Mouse (Mus musculus): ENCODE data around the gene Rcor1. TPM values are rescaled to one million over a fixed set of nuclear protein-coding genes. Genes with fewer than 3 reads are reported as not detected.
"Not testable (repeated sequence)": the region's sequence is repeated elsewhere in the genome, so short reads cannot be mapped to it uniquely, and the experiment has no call there.

Gene Rcor1
- total RNA-seq, 1 experiment from 2014 or later: 12.4 TPM

DNA sequence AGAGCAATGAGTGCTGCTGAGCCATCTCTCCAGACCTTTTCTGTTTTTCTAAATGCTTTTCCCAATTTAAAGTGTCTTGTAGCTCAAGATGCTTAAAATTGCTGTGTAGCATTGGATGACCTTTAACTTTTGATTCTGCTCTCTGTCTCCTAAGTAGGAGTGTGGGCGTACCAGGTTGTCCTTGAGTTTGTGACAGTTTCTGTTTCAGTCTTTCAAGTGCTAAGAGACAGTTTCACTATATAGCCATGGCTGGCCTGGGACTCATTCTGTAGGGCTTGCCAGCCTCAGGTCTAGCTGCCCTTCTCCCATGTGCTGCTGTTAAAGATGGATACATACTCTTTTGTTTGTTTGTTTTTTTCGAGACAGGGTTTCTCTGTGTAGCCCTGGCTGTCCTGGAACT, 9.1 kb downstream of the Rcor1 start:
- no peak for ATAC-seq (replicated peaks; ENCODE audit: insufficient number of reproducible peaks, low FRiP score, low TSS enrichment, poor library complexity, severe bottlenecking)

DNA sequence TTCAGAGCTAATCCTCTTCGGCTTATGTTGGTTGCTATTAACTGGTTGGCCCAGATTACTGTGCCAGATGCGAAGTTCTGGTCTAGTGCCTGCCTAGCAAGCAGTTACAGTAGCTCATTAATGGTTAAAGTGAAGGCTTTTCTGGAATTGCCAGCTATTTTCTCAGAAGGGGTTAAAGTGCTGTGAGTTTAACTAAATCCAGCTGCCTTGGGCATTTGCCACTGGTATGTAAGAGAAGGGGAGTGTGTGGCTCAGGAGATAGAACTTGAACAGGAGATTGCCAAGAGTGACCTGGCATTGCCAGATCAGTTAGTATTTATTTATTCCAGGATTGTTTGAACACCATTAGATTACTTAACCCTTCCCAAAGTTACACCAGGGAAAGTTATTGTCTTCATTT, 11.1 kb downstream of the Rcor1 start:
- no peak for ATAC-seq (replicated peaks; ENCODE audit: insufficient number of reproducible peaks, low FRiP score, low TSS enrichment, poor library complexity, severe bottlenecking)

GRCm38 (mm10) chr12:111063361-111063760, 24.2 kb downstream of the Rcor1 start:
- no peak for ATAC-seq (replicated peaks; ENCODE audit: insufficient number of reproducible peaks, low FRiP score, low TSS enrichment, poor library complexity, severe bottlenecking)

DNA sequence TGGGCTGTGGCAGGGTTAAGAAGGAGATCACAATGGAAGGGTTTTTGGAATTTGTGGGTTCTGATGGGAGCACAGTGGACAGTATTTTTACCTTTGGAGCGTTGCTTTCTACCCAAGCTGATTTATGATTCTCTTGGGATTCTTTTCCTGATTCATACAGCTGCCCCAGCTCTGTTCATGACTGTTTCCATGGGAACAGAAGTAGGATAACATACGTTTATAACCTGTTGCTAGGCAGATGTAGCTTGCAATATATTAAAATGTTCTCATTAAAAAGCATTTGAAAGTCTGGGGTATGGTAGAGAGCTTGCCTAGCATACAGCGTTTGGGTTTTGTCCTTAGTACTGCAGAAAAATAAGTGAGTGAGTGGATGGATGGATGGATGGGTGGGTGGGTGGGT, 25.1 kb downstream of the Rcor1 start:
- ATAC-seq (replicated peaks; ENCODE audit: insufficient number of reproducible peaks, low FRiP score, low TSS enrichment, poor library complexity, severe bottlenecking): no peak

- no peak for ATAC-seq (replicated peaks; ENCODE audit: insufficient number of reproducible peaks, low FRiP score, low TSS enrichment, poor library complexity, severe bottlenecking)
Measured at GRCm38 (mm10) chr12:111065330-111065729, 26.2 kb downstream of the Rcor1 start.

GRCm38 (mm10) chr12:111067816-111068215, 28.7 kb downstream of the Rcor1 start:
- no peak for ATAC-seq (replicated peaks; ENCODE audit: insufficient number of reproducible peaks, low FRiP score, low TSS enrichment, poor library complexity, severe bottlenecking)

- not testable (repeated sequence) for ATAC-seq (replicated peaks; ENCODE audit: insufficient number of reproducible peaks, low FRiP score, low TSS enrichment, poor library complexity, severe bottlenecking)
Measured at GRCm38 (mm10) chr12:111069299-111069698, 30.1 kb downstream of the Rcor1 start.

- ATAC-seq (replicated peaks; ENCODE audit: insufficient number of reproducible peaks, low FRiP score, low TSS enrichment, poor library complexity, severe bottlenecking): no peak
Measured at GRCm38 (mm10) chr12:111071009-111071408, 31.9 kb downstream of the Rcor1 start.

DNA sequence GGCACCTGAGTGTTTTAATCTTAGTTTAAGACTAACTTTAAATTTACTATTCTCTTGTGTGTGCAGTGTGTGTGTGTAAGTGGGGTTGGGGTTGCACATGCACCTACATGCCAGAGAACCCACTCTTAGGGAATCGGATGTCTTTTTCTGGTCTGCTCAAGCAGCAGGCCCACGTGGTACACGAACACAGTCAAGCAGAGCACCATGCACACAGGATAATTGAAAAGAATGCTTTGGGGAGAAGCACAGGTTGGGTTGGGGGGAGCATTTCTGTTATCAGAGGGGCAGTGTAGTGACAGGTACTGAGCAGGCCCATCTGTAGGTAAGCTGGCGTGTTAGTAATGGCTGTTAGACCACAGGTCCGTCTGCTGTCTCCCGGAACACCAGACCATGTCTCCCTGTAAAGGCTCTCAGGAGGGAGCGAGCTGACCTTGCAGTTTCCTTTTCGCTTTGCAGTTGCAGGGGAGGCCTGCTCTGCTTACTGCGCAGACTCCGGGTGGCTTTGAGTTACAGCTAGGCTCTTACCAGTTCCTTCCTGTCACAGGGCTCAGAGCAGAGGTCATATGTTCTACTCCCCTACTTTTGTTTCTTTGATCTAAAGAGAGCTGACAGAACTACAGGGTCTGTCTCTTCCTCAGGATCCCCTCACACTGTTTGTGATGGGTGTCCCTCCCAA, 32.5 kb downstream of the Rcor1 start:
- peak; percentile 84 for ATAC-seq (replicated peaks; ENCODE audit: insufficient number of reproducible peaks, low FRiP score, low TSS enrichment, poor library complexity, severe bottlenecking)

DNA sequence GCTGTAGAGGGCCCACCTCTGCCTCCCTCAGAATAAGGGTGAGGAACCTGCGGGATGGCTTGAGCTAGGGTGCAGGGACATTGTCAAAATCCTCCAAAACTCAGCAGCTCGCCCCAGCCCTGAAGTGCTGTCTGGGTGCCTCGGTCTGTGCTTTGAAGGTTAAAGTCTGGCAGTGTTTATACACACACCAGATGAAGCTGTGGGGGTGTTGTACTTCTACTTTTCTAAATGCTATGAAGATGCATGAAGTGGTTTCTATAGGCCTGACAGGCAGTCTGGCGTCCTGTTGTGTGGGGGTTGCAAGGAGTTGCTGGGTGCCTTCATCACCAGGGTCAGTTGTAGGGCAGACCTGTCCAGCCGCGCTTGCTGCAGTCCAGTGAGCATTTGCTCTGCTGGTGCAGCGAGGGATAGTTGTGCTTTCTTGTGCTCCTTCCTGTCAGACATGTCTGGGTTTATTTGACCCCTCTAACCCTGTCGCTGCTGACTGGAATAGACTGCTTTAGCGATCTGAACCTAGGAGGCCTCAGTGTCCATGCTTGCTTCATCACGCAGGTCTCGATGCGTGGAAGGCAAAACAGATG, 37.3 kb downstream of the Rcor1 start:
- ATAC-seq (replicated peaks; ENCODE audit: insufficient number of reproducible peaks, low FRiP score, low TSS enrichment, poor library complexity, severe bottlenecking): no peak

DNA sequence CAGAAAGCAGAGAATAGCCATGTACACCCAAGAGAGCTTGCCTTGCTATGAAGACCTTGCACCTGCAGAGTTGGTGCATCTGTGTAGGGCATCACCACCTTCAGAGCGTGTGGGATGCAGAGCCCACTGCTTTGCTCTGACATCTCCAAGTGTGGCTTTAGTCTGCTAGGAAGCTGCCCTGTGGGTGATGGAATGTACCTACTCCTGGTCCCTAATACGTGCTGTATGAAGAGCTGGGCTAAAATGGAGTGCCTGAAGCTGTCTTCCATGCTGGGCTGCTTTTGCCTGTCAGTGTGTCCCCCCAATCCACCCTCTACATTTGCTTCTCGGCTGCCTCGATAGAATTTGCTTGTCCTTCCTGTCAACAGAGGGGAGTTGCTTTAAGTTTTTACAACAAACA, 46.4 kb downstream of the Rcor1 start:
- no peak for ATAC-seq (replicated peaks; ENCODE audit: insufficient number of reproducible peaks, low FRiP score, low TSS enrichment, poor library complexity, severe bottlenecking)

- ATAC-seq (replicated peaks; ENCODE audit: insufficient number of reproducible peaks, low FRiP score, low TSS enrichment, poor library complexity, severe bottlenecking): no peak
Measured at GRCm38 (mm10) chr12:111087066-111087465, 47.9 kb downstream of the Rcor1 start.

DNA sequence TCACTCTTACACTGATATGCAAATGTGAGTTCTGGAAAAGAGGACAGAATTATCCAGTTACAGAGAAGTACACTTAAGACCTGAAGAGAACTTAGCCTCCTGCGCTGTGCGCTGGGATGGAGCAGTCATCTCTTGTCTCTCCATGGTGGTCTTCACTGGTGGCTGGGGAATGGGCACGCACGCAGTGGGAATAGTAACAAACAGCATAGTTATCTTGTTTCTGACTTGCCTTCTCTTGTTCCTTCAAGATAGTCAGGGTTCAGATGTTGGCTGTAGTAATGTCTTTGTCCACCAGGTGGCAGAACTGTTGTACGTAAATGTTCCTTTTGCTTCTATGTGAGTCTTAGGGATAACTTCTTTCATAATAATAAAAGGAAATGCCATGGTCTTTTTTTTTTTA, 49.0 kb downstream of the Rcor1 start:
- peak; percentile 73; the same call in 1 of the 2 replicates for ATAC-seq (replicated peaks; ENCODE audit: insufficient number of reproducible peaks, low FRiP score, low TSS enrichment, poor library complexity, severe bottlenecking)

DNA sequence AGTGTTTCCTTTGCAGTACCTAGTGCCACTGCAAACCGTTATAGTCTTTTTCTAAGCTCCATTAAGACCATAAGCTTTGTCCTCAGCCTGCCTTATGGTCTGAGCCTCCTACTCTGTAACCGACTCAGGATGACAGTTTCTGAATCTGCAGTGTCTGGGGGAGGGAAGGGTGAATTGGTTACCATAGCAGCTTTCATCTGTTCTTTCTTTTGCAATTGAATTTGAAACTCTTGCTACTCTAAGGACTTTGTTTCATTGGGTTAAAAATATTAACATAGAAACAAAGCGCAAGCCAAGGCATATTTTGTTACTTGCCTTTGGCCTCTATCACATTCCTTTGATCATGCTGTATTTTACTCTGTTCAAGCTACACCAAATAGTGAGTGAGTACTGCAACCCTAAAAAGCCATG, 49.6 kb downstream of the Rcor1 start:
- ATAC-seq (replicated peaks; ENCODE audit: insufficient number of reproducible peaks, low FRiP score, low TSS enrichment, poor library complexity, severe bottlenecking): no peak

DNA sequence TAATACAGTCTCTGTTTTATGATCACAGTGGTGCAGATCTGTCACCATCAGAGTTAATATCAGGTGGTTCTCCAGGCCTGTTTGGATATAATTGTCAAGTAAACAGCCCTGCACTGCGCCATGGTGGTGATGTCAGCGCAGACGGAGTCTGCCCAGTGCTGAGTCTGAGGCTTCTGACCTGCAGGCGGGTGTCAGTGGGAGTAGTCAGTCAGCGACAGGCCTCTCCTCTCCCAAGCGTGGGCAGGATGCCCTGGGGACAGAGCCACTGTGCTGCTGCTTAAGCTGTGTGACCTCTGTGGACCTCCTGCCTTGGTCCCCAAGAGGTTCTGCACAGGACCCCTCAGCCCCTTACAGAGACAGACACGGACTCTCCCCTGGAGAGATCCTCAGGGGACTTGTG, 50.0 kb downstream of the Rcor1 start:
- no peak for ATAC-seq (replicated peaks; ENCODE audit: insufficient number of reproducible peaks, low FRiP score, low TSS enrichment, poor library complexity, severe bottlenecking)

- no peak for ATAC-seq (replicated peaks; ENCODE audit: insufficient number of reproducible peaks, low FRiP score, low TSS enrichment, poor library complexity, severe bottlenecking)
Measured at GRCm38 (mm10) chr12:111090801-111091200, 51.6 kb downstream of the Rcor1 start.

DNA sequence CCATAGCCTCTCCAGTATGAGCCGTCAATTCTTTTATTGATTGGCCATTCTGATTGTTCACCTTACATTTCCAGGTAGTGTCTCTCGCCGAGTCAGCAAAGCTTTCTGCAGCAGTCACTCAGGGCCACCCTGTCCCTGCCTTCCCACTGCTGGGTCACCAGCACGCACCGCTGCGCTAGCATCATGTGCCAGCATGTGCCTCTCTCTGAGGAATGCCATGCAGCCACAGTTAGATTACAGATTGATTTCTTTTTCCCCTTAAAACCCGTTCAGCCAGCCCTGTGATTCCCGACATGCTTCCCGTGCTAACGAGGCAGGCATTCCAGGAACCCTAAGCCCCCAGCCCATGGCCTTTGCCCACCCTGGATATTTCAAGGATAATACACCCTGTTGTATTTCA, 52.8 kb downstream of the Rcor1 start:
- ATAC-seq (replicated peaks; ENCODE audit: insufficient number of reproducible peaks, low FRiP score, low TSS enrichment, poor library complexity, severe bottlenecking): no peak

DNA sequence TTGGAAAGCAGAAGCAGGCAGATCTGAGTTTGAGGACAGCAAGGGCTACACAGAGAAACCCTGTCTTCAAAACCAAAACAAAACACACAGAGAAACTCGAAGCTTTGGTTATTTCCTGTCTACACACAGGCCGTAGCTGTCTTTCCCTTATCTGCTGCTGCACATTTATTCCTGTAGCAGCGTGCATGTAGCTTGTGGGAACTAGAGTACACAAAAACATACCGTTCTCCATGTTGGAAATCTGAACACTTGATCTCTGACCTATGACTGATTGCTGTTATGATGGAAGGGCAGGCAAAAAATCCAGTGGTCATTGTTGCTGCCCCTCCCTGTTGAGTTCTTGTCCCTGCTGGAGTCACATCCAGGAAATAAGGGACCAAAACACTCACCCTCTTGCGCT, 54.9 kb downstream of the Rcor1 start:
- ATAC-seq (replicated peaks; ENCODE audit: insufficient number of reproducible peaks, low FRiP score, low TSS enrichment, poor library complexity, severe bottlenecking): no peak

DNA sequence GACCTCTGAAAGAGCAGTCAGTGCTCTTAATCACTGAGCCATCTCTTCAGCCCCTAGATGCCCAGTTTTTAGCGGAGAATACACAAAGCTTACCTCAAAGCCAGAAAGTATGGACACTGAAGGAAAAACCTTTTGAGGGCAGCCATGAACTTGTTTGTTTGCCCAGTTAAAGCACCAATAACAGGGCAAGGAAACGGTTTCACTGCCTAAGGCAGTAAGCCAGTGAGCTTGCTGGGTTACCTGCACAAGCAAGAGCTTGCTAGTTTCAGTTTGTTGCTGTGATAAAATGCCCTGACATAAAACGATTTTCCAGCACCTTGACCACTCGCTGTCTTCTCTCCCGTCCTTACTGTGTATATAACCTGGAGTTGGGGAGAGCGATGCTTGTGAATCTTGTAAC, 55.9 kb downstream of the Rcor1 start:
- ATAC-seq (replicated peaks; ENCODE audit: insufficient number of reproducible peaks, low FRiP score, low TSS enrichment, poor library complexity, severe bottlenecking): no peak

DNA sequence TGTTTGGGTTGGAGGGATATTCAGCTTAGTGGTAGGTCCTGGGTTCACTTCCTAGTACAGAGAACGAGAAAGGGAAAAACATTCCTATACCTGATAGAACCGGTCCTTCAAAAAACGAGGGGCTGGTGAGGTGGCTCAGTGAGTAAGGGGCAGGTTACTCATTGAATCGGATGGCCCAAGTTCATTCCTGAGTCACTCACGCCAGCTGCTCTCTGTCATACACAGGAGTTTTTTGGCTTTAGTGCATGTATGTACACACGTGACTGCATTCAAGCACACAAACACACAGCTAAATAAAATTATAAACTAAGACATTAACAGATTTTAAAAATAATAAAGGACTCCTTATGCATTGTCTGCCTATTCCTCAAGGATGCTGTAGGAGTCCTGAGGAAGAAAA, 57.1 kb downstream of the Rcor1 start:
- no peak for ATAC-seq (replicated peaks; ENCODE audit: insufficient number of reproducible peaks, low FRiP score, low TSS enrichment, poor library complexity, severe bottlenecking)

GRCm38 (mm10) chr12:111097036-111097435, 57.9 kb downstream of the Rcor1 start:
- ATAC-seq (replicated peaks; ENCODE audit: insufficient number of reproducible peaks, low FRiP score, low TSS enrichment, poor library complexity, severe bottlenecking): no peak
